Mouse (Mus musculus) G1E (cell line): ENCODE measurements around the gene Top2a.

Experiments used
- CTCF ChIP-seq: IDR thresholded peaks from 2 replicates; pipeline ENCODE4 v1.5.1; 2012; ENCODE audit warnings: low read depth, low read length, inconsistent platforms, mixed read lengths
- POLR2AphosphoS5 ChIP-seq: IDR thresholded peaks from 2 replicates; pipeline ENCODE4 v1.6.1; 2012; ENCODE audit warnings: low read depth, low read length, inconsistent platforms; ENCODE audit not compliant: insufficient replicate concordance
- TAL1 ChIP-seq: conservative IDR thresholded peaks from 2 replicates; pipeline ENCODE4 v1.6.1; 2012; ENCODE audit warnings: low read depth, low read length, inconsistent platforms, mixed read lengths

GRCm38 (mm10) chr11:99055143-99055542 is 31.2 kb upstream of the Top2a start:
- TF ChIP-seq CTCF (no peak), POLR2AphosphoS5 (no peak), TAL1 (no peak)
